Mouse (Mus musculus) megakaryocyte, embryonic 14.5 days (primary cell): ENCODE measurements around the gene Crybb3.

Experiments used
- FLI1 ChIP-seq: IDR thresholded peaks from 2 replicates; pipeline ENCODE4 v1.6.1; 2012; ENCODE audit warnings: low read length, inconsistent platforms, mixed read lengths
- GATA1 ChIP-seq: IDR thresholded peaks from 3 replicates; pipeline ENCODE4 v1.6.1; 2012; ENCODE audit warnings: mixed read lengths, low read length, inconsistent platforms, borderline replicate concordance

- no peak for TF ChIP-seq GATA1
- TF ChIP-seq FLI1 = no peak
These were observed 37.3 kb upstream of the Crybb3 start for GRCm38 (mm10) chr5:113118695-113119094.
